8 mouse cellular contexts compared by ENCODE assay signal in the genomic region with DNA sequence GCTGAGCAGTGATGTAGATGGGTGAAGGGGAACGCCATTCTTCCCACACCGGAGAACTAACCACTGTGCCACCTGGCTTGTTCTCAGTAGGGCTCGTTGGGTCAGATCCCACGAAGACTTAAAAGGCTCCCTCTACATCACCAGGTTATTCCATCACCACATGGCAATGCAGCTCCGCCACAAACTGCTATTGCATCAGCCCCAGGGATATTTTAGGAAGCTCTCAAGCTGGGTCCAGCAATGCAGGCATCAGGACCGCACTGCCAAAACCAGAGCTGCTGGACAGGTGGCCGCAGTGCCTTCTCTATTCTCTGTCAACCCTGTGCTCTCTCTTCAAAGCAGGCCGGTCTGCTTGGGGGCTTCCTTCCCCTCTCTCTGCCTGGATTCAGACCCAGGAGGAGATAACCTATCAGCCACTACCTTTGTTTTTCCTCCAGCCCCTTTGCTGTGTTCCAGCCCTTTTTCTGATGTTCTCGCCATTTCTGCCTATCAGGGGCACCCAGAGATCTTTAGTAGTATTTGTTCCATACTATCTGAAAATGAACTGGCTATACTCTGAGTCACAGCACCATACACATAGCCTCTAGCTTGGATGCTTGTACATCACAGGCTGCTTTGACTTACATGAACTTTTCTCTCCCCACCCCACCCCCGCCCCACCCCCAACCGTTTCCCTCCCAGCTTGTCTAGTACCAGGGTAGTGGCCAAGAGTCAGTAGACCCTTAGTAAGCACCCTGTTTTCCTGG.
DNase-seq lines count a peak whose midpoint lies in the region; ATAC-seq and TF ChIP-seq lines count a peak whose summit lies in the region.

No protein-coding gene starts in this region.

- no peak overlapping the region for H3K4me2 ChIP-seq in neural tube, embryonic 11.5 days (ENCODE audit: low read depth)
- no peak overlapping the region for H3K4me2 ChIP-seq in embryonic facial prominence, embryonic 14.5 days (ENCODE audit: low read depth, low read length)
- peak overlapping the region; percentile 94; the same call in 1 of the 2 replicates for H3K4me2 ChIP-seq in heart, embryonic 16.5 days (ENCODE audit: low read depth, low read length)
- H3K4me2 ChIP-seq in lung, embryonic 15.5 days, result no peak overlapping the region
- 0 out of 2 replicates have a peak overlapping the region, but pooled peaks have one; percentile 6 for H3K4me2 ChIP-seq in stomach, postnatal 0 days (replicated peaks; ENCODE audit: low read depth)

- ATAC-seq in neural tube, embryonic 11.5 days (ENCODE audit: insufficient read depth, low FRiP score, low TSS enrichment), result no peak
- ATAC-seq in embryonic facial prominence, embryonic 14.5 days (ENCODE audit: low read depth), result no peak
- ATAC-seq in heart, embryonic 16.5 days (replicated peaks; ENCODE audit: extremely low read depth, insufficient read depth, low FRiP score), result no peak; the same call in 1 of the 2 replicates
- no peak for ATAC-seq in lung, embryonic 15.5 days (ENCODE audit: borderline replicate concordance, extremely low read depth, low FRiP score, low TSS enrichment)
- no peak for ATAC-seq in stomach, postnatal 0 days (ENCODE audit: low FRiP score, low TSS enrichment)

- H3K27me3 ChIP-seq in neural tube, embryonic 11.5 days (ENCODE audit: control insufficient read depth, insufficient read depth, low read length), result no peaks in the 10 kb centered on the region
- H3K27me3 ChIP-seq in embryonic facial prominence, embryonic 14.5 days (replicated peaks; ENCODE audit: control insufficient read depth, insufficient read depth, low read length), result no peaks in the 10 kb centered on the region
- H3K27me3 ChIP-seq in heart, embryonic 16.5 days (ENCODE audit: control insufficient read depth, insufficient read depth, low read length), result no peaks in the 10 kb centered on the region
- no peaks in the 10 kb centered on the region for H3K27me3 ChIP-seq in lung, embryonic 15.5 days
- H3K27me3 ChIP-seq in stomach, postnatal 0 days (ENCODE audit: control insufficient read depth, insufficient read depth, low read length), result no peaks in the 10 kb centered on the region

- TF ChIP-seq EP300 in stomach, postnatal 0 days (optimal IDR thresholded peaks at IDR 0.05), result no peak

- 48% methylated on average over 11 of the region's 11 CpGs for WGBS in neural tube, embryonic 11.5 days
- WGBS in embryonic facial prominence, embryonic 14.5 days, result 58% methylated on average over 11 of the region's 11 CpGs
- WGBS in heart, embryonic 16.5 days, result 39% methylated on average over 11 of the region's 11 CpGs
- WGBS in lung, embryonic 15.5 days, result 57% methylated on average over 11 of the region's 11 CpGs
- WGBS in stomach, postnatal 0 days, result 60% methylated on average over 11 of the region's 11 CpGs

- H3K4me1 ChIP-seq in neural tube, embryonic 11.5 days (ENCODE audit: control insufficient read depth, insufficient read depth, low read length), result peaks cover 28% of the 10 kb centered on the region
- H3K4me1 ChIP-seq in embryonic facial prominence, embryonic 14.5 days (ENCODE audit: control insufficient read depth, insufficient read depth, low read length), result peaks cover 57% of the 10 kb centered on the region
- peaks cover 24% of the 10 kb centered on the region for H3K4me1 ChIP-seq in heart, embryonic 16.5 days (ENCODE audit: control insufficient read depth, insufficient read depth, low read length)
- H3K4me1 ChIP-seq in lung, embryonic 15.5 days, result peaks cover 45% of the 10 kb centered on the region
- peaks cover 5% of the 10 kb centered on the region; the same call in 1 of the 2 replicates for H3K4me1 ChIP-seq in stomach, postnatal 0 days (replicated peaks; ENCODE audit: control insufficient read depth, insufficient read depth)

- H3K27ac ChIP-seq in neural tube, embryonic 11.5 days (ENCODE audit: low read depth, low read length), result peak overlapping the region; percentile 98; the same call in 1 of the 2 replicates
- peak overlapping the region; percentile 100 for H3K27ac ChIP-seq in embryonic facial prominence, embryonic 14.5 days (replicated peaks; ENCODE audit: low read depth, low read length)
- H3K27ac ChIP-seq in heart, embryonic 16.5 days (ENCODE audit: low read length), result peak overlapping the region; percentile 99
- peak overlapping the region; percentile 99 for H3K27ac ChIP-seq in lung, embryonic 15.5 days
- peak overlapping the region; percentile 50; the same call in 1 of the 2 replicates for H3K27ac ChIP-seq in stomach, postnatal 0 days (replicated peaks)

- no peak for TF ChIP-seq CTCF in stomach, postnatal 0 days (IDR thresholded peaks at IDR 0.05; ENCODE audit: low read depth)

- no peaks in the 10 kb centered on the region for H3K9me3 ChIP-seq in neural tube, embryonic 11.5 days (ENCODE audit: control insufficient read depth, low read length)
- no peaks in the 10 kb centered on the region for H3K9me3 ChIP-seq in embryonic facial prominence, embryonic 14.5 days (ENCODE audit: control insufficient read depth, low read length)
- H3K9me3 ChIP-seq in heart, embryonic 16.5 days (replicated peaks; ENCODE audit: control insufficient read depth, low read length), result no peaks in the 10 kb centered on the region
- no peaks in the 10 kb centered on the region for H3K9me3 ChIP-seq in lung, embryonic 15.5 days
- H3K9me3 ChIP-seq in stomach, postnatal 0 days (ENCODE audit: control insufficient read depth, low read length), result no peaks in the 10 kb centered on the region

- no peak overlapping the region for H3K9ac ChIP-seq in neural tube, embryonic 11.5 days (ENCODE audit: low read length)
- no peak overlapping the region for H3K9ac ChIP-seq in embryonic facial prominence, embryonic 14.5 days (ENCODE audit: low read depth, low read length)
- H3K9ac ChIP-seq in heart, embryonic 16.5 days (ENCODE audit: low read length), result peak overlapping the region; percentile 4; the same call in 1 of the 2 replicates
- no peak overlapping the region for H3K9ac ChIP-seq in lung, embryonic 15.5 days
- H3K9ac ChIP-seq in stomach, postnatal 0 days (ENCODE audit: low read length), result no peak overlapping the region

- no peaks in the 10 kb centered on the region for H3K36me3 ChIP-seq in neural tube, embryonic 11.5 days (ENCODE audit: control insufficient read depth, insufficient read depth, low read length)
- no peaks in the 10 kb centered on the region for H3K36me3 ChIP-seq in embryonic facial prominence, embryonic 14.5 days (ENCODE audit: control insufficient read depth, insufficient read depth, low read length)
- no peaks in the 10 kb centered on the region for H3K36me3 ChIP-seq in heart, embryonic 16.5 days (ENCODE audit: control insufficient read depth, insufficient read depth)
- no peaks in the 10 kb centered on the region for H3K36me3 ChIP-seq in lung, embryonic 15.5 days
- no peaks in the 10 kb centered on the region for H3K36me3 ChIP-seq in stomach, postnatal 0 days (ENCODE audit: control insufficient read depth, insufficient read depth, low read length)

- no peak for DNase-seq in neural tube, embryonic 11.5 days (ENCODE audit: low spot score)
- no peak for DNase-seq in neural tube, embryonic 10.5 days (ENCODE audit: extremely low spot score, low spot score)
- peak; percentile 36 for DNase-seq in embryonic facial prominence, embryonic 14.5 days (ENCODE audit: low spot score)
- DNase-seq in stomach, postnatal 0 days (ENCODE audit: low spot score), result no peak
- no peak for DNase-seq in right cerebral cortex, adult 2 months (ENCODE audit: low spot score in 2 of 2)
- no peak for DNase-seq in layer of hippocampus, adult 18-20 months (ENCODE audit: low spot score in 2 of 2)

- H3K4me3 ChIP-seq in neural tube, embryonic 11.5 days (ENCODE audit: low read depth, low read length), result no peak overlapping the region
- no peak overlapping the region for H3K4me3 ChIP-seq in embryonic facial prominence, embryonic 14.5 days (ENCODE audit: low read depth, low read length)
- H3K4me3 ChIP-seq in heart, embryonic 16.5 days (ENCODE audit: low read length), result no peak overlapping the region
- H3K4me3 ChIP-seq in lung, embryonic 15.5 days, result no peak overlapping the region
- H3K4me3 ChIP-seq in stomach, postnatal 0 days (ENCODE audit: low read depth, low read length), result no peak overlapping the region

Comparison
In these comparisons a context has a peak if more than half of its experiments do, and no peak if none do; other contexts are left out.
1. H3K27ac ChIP-seq: peak in every context shown above with its lines; median percentile 100 in embryonic facial prominence, embryonic 14.5 days; 99 in heart, embryonic 16.5 days; 99 in lung, embryonic 15.5 days; 98 in neural tube, embryonic 11.5 days; 50 in stomach, postnatal 0 days.
2. H3K4me2 ChIP-seq: peak in heart, embryonic 16.5 days (single experiment) and stomach, postnatal 0 days (single experiment); none in neural tube, embryonic 11.5 days (single experiment), embryonic facial prominence, embryonic 14.5 days (single experiment) and lung, embryonic 15.5 days (single experiment).